Mouse (Mus musculus) monocyte, adult 5-6 weeks (primary cell): ENCODE measurements around the gene Syndig1l. TPM values are rescaled to one million over a fixed set of nuclear protein-coding genes. Genes with fewer than 3 reads are reported as not detected.

Experiments used
- ATAC-seq: fragments of 153-309, 156-312 bp; replicated peaks from 2 replicates; pipeline ENCODE4 v1.8.0; 2017; ENCODE audit warnings: mild to moderate bottlenecking; ENCODE audit not compliant: low TSS enrichment, insufficient number of reproducible peaks, severe bottlenecking, poor library complexity, low FRiP score
- total RNA-seq: library from RNA; stranded (forward); fragments of 200-1000, 200-491, 200-594 nt; gene quantifications from 3 replicates; pipeline ENCODE4 v1.2.3, GENCODE M21; 2017

Gene Syndig1l
- total RNA-seq, 1 experiment from 2014 or later = not detected

- ATAC-seq = no peak
Observed at GRCm38 (mm10) chr12:84684569-84684968, 14.1 kb downstream of the Syndig1l start.

DNA sequence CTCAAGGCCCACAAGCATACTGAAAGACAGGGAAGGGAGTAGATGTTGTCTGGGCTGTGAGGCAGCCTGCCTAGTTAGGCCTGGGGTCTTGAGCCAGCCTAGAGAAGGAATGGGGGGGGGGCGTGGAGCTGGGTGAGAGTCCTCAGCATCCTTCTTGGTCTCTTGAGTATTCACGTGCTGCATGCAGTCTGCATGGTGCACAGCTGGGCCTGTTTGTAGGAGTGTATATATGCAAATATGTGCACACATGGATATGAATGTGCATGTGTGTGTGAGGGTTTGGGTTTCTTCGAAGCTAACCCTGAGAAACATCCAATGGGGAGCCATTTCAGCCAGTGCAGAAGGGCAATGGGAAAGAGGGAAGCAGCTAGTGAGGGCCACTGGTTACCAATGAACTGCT is 22.6 kb downstream of the Syndig1l start:
- no peak for ATAC-seq

- ATAC-seq = peak; percentile 39
Observed at GRCm38 (mm10) chr12:84674666-84675526, 23.7 kb downstream of the Syndig1l start.

DNA sequence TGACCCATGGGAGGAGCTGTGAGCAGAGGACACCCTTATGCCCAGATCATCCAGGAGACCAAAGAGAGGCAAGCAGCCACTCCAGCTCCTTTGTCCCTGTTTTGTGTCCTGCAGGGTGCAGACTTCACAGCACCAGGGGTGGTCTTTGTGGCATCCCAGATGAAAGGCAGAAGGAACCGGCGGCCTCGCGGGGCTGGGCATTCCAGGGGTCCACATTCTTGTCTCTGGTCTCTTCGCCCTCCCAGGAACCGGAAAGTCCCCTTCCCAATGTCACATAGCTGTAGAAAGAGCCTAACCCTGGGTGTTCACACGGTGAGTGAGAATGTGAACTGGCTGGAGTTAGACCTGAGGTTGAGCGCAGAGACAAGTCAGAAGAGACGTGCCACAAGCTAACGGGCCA is 27.0 kb downstream of the Syndig1l start:
- ATAC-seq = no peak

GRCm38 (mm10) chr12:84670555-84670954 is 28.1 kb downstream of the Syndig1l start:
- ATAC-seq = no peak

GRCm38 (mm10) chr12:84653912-84654311 is 44.7 kb downstream of the Syndig1l start:
- ATAC-seq = peak; percentile 67

GRCm38 (mm10) chr12:84650234-84650633 is 48.4 kb downstream of the Syndig1l start:
- no peak for ATAC-seq

DNA sequence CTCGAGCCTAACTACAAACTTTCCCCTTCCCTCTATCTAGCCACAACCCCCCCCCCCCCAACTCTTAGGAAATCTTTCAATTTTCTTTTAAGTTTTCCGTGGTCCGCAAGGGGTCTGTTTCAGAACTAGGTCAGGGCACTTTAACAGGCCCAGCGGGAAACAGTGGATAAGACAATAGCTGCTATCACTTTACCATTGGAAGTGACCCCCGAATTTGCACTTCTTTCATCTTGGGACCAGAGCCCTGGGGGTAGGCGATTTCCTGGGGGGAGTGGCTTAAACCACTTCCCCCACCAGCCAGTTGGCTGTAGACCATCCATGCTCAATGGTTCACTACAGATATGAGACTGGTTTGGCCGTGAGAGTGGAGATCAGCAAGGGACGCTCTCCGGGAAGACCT is 58.0 kb downstream of the Syndig1l start, which contains the start of gene Vrtn:
TSS of gene Vrtn (plus strand) at position 366 of the 400 bp plus-strand sequence.
- no peak for ATAC-seq

- ATAC-seq = no peak
Observed at GRCm38 (mm10) chr12:84640253-84640652, 58.4 kb downstream of the Syndig1l start.

DNA sequence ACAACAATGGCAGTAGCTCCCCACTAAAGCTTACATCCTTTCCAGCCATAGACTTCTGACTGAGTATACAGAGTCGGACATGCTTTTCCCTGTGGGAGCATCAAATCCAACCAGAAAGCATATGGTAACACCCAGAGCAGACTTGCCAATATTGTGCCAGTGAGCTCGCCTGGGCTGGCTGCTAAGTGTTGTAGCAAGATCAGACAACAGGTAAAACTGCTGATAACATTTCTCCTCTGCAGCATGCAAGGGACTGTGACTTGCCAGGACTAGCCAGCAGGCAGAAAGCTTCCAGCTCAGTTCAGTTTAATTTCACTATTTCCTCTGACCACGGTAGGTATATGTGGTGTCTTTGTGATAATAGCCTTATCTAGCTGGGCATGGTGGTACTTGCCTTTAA is 66.8 kb downstream of the Syndig1l start:
- no peak for ATAC-seq

Other genes starting within 250 kb of the Syndig1l start
- 3.8 to 6.3 TPM (median 4.5 TPM) in 3 replicates for gene Aldh6a1, start 247.8 kb downstream of the Syndig1l start, total RNA-seq
- gene Lin52, start 247.4 kb downstream of the Syndig1l start, total RNA-seq = 21.2 to 23.0 TPM (median 21.7 TPM) in 3 replicates
- gene Vsx2, start 129.1 kb downstream of the Syndig1l start, total RNA-seq = not detected in 3 replicates
- gene Abcd4, start 81.4 kb downstream of the Syndig1l start, total RNA-seq = 4.0 to 10.0 TPM (median 5.7 TPM) in 3 replicates
- gene Vrtn, start 57.8 kb downstream of the Syndig1l start, total RNA-seq = not detected in 3 replicates
- 69.6 to 85.5 TPM (median 78.1 TPM) in 3 replicates for gene Npc2, start 74.3 kb upstream of the Syndig1l start, total RNA-seq
- 25.3 to 50.1 TPM (median 44.7 TPM) in 3 replicates for gene Isca2, start 74.4 kb upstream of the Syndig1l start, total RNA-seq
- not detected in 3 replicates for gene Ltbp2, start 177.7 kb upstream of the Syndig1l start, total RNA-seq